Mouse (Mus musculus): Measurements from ENCODE around the gene Naaladl2. TPM values are rescaled to one million over a fixed set of nuclear protein-coding genes. Genes with fewer than 3 reads are reported as not detected.
A peak's percentile ranks its signal among the peaks of the same experiment; 100 is the strongest.

Naaladl2 gene
- 1.0 and 1.3 TPM in 2 replicates for polyA plus RNA-seq (2015; fragmentation: Nextera tagmentation; extraction: Ambion mirVana)

GRCm38 (mm10) chr3:25143555-25144311 is at the start of gene Naaladl2:
TSS of gene Naaladl2 (minus strand) at chr3:25144261.
- H3K4me2 ChIP-seq = peak within 1 kb of the TSS; percentile 74
- H3K9me3 ChIP-seq (replicated peaks) = no peaks in the 10 kb centered on the region
- under 1% methylated on average over 89 of the region's 93 CpGs for WGBS
- peaks cover 16% of the 10 kb centered on the region for H3K4me1 ChIP-seq
- no peaks in the 10 kb centered on the region for H3K36me3 ChIP-seq
- H3K4me3 ChIP-seq (replicated peaks) = peak within 1 kb of the TSS; percentile 75
- H3K9ac ChIP-seq (replicated peaks) = peak within 1 kb of the TSS; percentile 77
- peak within 1 kb of the TSS; percentile 91 for H3K27ac ChIP-seq (replicated peaks)
- no peaks in the 10 kb centered on the region for H3K27me3 ChIP-seq (replicated peaks)
- ATAC-seq (ENCODE audit: low FRiP score) = peak; percentile 91

GRCm38 (mm10) chr3:25151721-25152120 is 7.7 kb upstream of the Naaladl2 start:
- WGBS = 96% methylated on average over 13 of the region's 13 CpGs
- Histone ChIP-seq H3K4me1 (no peaks in the 10 kb centered on the region), H3K9me3 (replicated peaks) (peaks cover 20% of the 10 kb centered on the region), H3K36me3 (no peaks in the 10 kb centered on the region), H3K4me2 (no peak overlapping the region), H3K27ac (replicated peaks) (no peak overlapping the region), H3K27me3 (replicated peaks) (no peaks in the 10 kb centered on the region), H3K9ac (replicated peaks) (no peak overlapping the region), H3K4me3 (replicated peaks) (no peak overlapping the region)
- ATAC-seq (ENCODE audit: low FRiP score) = no peak

GRCm38 (mm10) chr3:25147271-25147670 is 3.2 kb upstream of the Naaladl2 start:
- H3K27me3 ChIP-seq (replicated peaks) = no peaks in the 10 kb centered on the region
- no peak for ATAC-seq (ENCODE audit: low FRiP score)
- no peak overlapping the region for H3K4me2 ChIP-seq
- peaks cover 10% of the 10 kb centered on the region for H3K9me3 ChIP-seq (replicated peaks)
- no peaks in the 10 kb centered on the region for H3K36me3 ChIP-seq
- no peak overlapping the region for H3K4me3 ChIP-seq (replicated peaks)
- H3K4me1 ChIP-seq = peaks cover 16% of the 10 kb centered on the region
- H3K9ac ChIP-seq (replicated peaks) = no peak overlapping the region
- H3K27ac ChIP-seq (replicated peaks) = no peak overlapping the region

- Histone ChIP-seq H3K9ac (replicated peaks) (no peak overlapping the region), H3K27me3 (replicated peaks) (no peaks in the 10 kb centered on the region), H3K27ac (replicated peaks) (peak overlapping the region; percentile 91; the same call in 1 of the 2 replicates), H3K4me3 (replicated peaks) (no peak overlapping the region), H3K4me1 (peaks cover 16% of the 10 kb centered on the region), H3K4me2 (peak overlapping the region; percentile 74), H3K9me3 (replicated peaks) (peaks cover 5% of the 10 kb centered on the region; the same call in 1 of the 2 replicates), H3K36me3 (no peaks in the 10 kb centered on the region)
- 8% methylated on average over 8 of the region's 8 CpGs for WGBS
- ATAC-seq (ENCODE audit: low FRiP score) = no peak
Measured at GRCm38 (mm10) chr3:25144961-25145697, 1.1 kb upstream of the Naaladl2 start.

DNA sequence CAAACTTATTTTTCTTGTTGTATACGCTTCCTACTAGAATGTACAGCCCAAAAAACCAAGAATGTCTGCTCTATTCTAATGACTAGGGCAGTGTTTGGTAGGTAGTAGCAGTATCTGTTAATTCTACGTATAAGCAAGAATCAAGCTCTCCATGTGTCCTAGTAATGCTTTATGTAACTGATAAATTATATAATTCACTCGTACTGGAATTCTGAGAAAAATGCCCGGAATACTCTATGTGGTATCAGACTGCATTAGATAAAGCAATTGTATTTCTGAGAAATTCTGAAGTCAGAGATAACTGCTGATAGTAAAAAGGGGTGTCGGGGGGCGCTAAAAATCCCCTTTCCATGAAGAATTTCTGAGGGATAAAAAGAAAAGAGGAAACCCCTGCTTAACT is 950 bp downstream of the Naaladl2 start:
- WGBS = 37% methylated on average over 6 of the region's 6 CpGs
- Histone ChIP-seq H3K27ac (replicated peaks) (peak overlapping the region; percentile 91), H3K4me1 (peaks cover 16% of the 10 kb centered on the region), H3K9ac (replicated peaks) (peak overlapping the region; percentile 77), H3K27me3 (replicated peaks) (no peaks in the 10 kb centered on the region), H3K9me3 (replicated peaks) (no peaks in the 10 kb centered on the region), H3K36me3 (no peaks in the 10 kb centered on the region), H3K4me2 (peak overlapping the region; percentile 74), H3K4me3 (replicated peaks) (peak overlapping the region; percentile 75)
- peak; percentile 6; the same call in 1 of the 2 replicates for ATAC-seq (ENCODE audit: low FRiP score)

DNA sequence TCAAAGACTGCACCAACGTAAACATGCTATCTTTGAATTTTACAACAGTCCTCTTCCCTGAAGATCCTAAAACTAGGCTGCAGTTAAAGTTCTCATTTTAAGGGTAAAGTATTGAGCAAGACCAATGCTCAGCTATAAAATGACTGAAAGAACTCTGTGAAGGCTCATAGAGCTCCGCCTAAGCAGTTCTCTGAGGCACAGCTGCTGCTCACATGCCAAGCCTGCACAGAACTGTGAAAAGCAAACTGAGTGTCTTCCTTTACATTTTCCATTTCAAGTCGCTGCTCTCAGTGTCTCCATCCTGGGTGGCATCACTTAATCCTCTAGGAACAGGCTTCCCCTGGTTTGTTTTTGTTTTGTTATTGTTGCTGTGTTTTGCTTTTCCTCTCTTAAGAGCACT is 12.2 kb downstream of the Naaladl2 start:
- 32% methylated on average over 3 of the region's 3 CpGs for WGBS
- Histone ChIP-seq H3K9me3 (replicated peaks) (no peaks in the 10 kb centered on the region), H3K27me3 (replicated peaks) (no peaks in the 10 kb centered on the region), H3K4me3 (replicated peaks) (no peak overlapping the region), H3K4me1 (no peaks in the 10 kb centered on the region), H3K36me3 (no peaks in the 10 kb centered on the region), H3K9ac (replicated peaks) (no peak overlapping the region), H3K27ac (replicated peaks) (no peak overlapping the region), H3K4me2 (no peak overlapping the region)
- no peak for ATAC-seq (ENCODE audit: low FRiP score)

DNA sequence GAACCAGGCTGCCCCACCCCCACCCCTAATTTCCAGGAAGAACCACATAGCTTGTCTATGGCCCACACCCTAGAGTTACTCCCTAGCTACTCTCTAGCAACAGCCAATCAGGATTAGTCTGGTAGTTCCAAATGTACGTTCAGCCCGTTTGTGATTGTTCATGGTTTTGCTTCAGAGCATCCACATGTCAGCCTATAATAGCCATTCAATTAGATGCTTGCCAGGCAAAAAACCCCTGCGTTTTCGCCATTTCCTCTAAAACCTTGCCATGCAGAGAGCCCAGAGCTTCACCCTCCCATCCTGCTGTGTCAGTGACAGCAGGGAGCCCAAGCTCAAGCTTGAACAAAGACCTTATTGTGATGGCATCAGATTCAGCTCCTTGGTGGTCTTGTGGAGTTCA is 16.2 kb downstream of the Naaladl2 start:
- no peak for ATAC-seq (ENCODE audit: low FRiP score)
- no peaks in the 10 kb centered on the region for H3K27me3 ChIP-seq (replicated peaks)
- H3K9ac ChIP-seq (replicated peaks) = no peak overlapping the region
- 10% methylated on average over 4 of the region's 4 CpGs for WGBS
- no peak overlapping the region for H3K27ac ChIP-seq (replicated peaks)
- H3K9me3 ChIP-seq (replicated peaks) = no peaks in the 10 kb centered on the region
- H3K36me3 ChIP-seq = no peaks in the 10 kb centered on the region
- H3K4me3 ChIP-seq (replicated peaks) = no peak overlapping the region
- no peak overlapping the region for H3K4me2 ChIP-seq
- H3K4me1 ChIP-seq = 0 out of 2 replicates have a peak, but pooled peaks cover 2% of the 10 kb centered on the region

GRCm38 (mm10) chr3:25124919-25125846 is 18.9 kb downstream of the Naaladl2 start:
- Histone ChIP-seq H3K4me1 (0 out of 2 replicates have a peak, but pooled peaks cover 2% of the 10 kb centered on the region), H3K27ac (replicated peaks) (no peak overlapping the region), H3K36me3 (no peaks in the 10 kb centered on the region), H3K9ac (replicated peaks) (no peak overlapping the region), H3K27me3 (replicated peaks) (no peaks in the 10 kb centered on the region), H3K9me3 (replicated peaks) (no peaks in the 10 kb centered on the region), H3K4me3 (replicated peaks) (no peak overlapping the region), H3K4me2 (no peak overlapping the region)
- no peak for ATAC-seq (ENCODE audit: low FRiP score)
- 7% methylated on average over 5 of the region's 5 CpGs for WGBS

DNA sequence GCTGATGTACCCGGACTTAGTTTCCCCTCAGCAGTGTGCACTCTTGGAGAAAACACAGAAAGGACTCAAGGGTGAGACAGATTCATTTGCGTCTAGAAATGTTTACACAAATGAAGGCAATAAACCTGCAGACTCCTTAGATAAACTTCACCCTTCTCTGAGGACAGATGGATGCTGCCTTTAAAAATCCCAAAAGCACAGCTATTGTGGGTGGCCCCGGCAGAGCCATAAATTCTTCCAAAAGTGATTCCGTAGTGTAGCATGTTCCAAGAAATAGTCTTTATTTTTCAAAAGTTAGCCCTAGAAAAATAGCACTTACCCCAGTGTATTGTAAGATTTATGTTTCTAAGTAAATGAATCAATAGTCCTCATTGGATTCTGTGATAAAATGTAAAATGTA is 31.0 kb downstream of the Naaladl2 start:
- Histone ChIP-seq H3K9me3 (replicated peaks) (no peaks in the 10 kb centered on the region), H3K27me3 (replicated peaks) (no peaks in the 10 kb centered on the region), H3K36me3 (no peaks in the 10 kb centered on the region), H3K4me1 (no peaks in the 10 kb centered on the region), H3K4me2 (no peak overlapping the region), H3K9ac (replicated peaks) (no peak overlapping the region), H3K4me3 (replicated peaks) (no peak overlapping the region), H3K27ac (replicated peaks) (no peak overlapping the region)
- 67% methylated on average over 4 of the region's 4 CpGs for WGBS
- no peak for ATAC-seq (ENCODE audit: low FRiP score)

GRCm38 (mm10) chr3:25108997-25109396 is 35.1 kb downstream of the Naaladl2 start:
- Histone ChIP-seq H3K36me3 (no peaks in the 10 kb centered on the region), H3K27ac (replicated peaks) (no peak overlapping the region), H3K4me1 (no peaks in the 10 kb centered on the region), H3K4me2 (no peak overlapping the region), H3K4me3 (replicated peaks) (no peak overlapping the region), H3K27me3 (replicated peaks) (no peaks in the 10 kb centered on the region), H3K9me3 (replicated peaks) (no peaks in the 10 kb centered on the region), H3K9ac (replicated peaks) (no peak overlapping the region)
- ATAC-seq (ENCODE audit: low FRiP score) = peak; percentile 78; the same call in 1 of the 2 replicates
- WGBS = 46% methylated on average over 3 of the region's 3 CpGs

- 96% methylated on average over 2 of the region's 2 CpGs for WGBS
Measured at GRCm38 (mm10) chr3:25092986-25093385, 51.1 kb downstream of the Naaladl2 start.

More at GRCm38 (mm10) chr3:25092986-25093385, 51.1 kb downstream of the Naaladl2 start:
- no peaks in the 10 kb centered on the region for H3K27me3 ChIP-seq (replicated peaks)
- no peak for ATAC-seq (ENCODE audit: low FRiP score)
- H3K9ac ChIP-seq (replicated peaks) = no peak overlapping the region
- no peaks in the 10 kb centered on the region for H3K4me1 ChIP-seq
- no peak overlapping the region for H3K27ac ChIP-seq (replicated peaks)
- H3K36me3 ChIP-seq = no peaks in the 10 kb centered on the region
- H3K4me3 ChIP-seq (replicated peaks) = no peak overlapping the region
- no peak overlapping the region for H3K4me2 ChIP-seq
- H3K9me3 ChIP-seq (replicated peaks) = no peaks in the 10 kb centered on the region
